Mouse (Mus musculus) lung, embryonic 15.5 days (tissue): ENCODE data around the gene Wdr82. TPM values are rescaled to one million over a fixed set of nuclear protein-coding genes. Genes with fewer than 3 reads are reported as not detected.
A peak's percentile ranks its signal among the peaks of the same experiment; 100 is the strongest.

Experiments
- ATAC-seq: fragments of 200-750 bp; cut with Nextera tagmentation; 2 replicates; pipeline ENCODE4 v1.8.0; 2017; ENCODE audit warnings: moderate number of reproducible peaks, borderline replicate concordance; ENCODE audit not compliant: low FRiP score, low TSS enrichment; ENCODE audit errors: extremely low read depth
- H3K27ac ChIP-seq: fragments of 300-500 bp; sonication (generic); 2 replicates; pipeline ENCODE4 v1.5.1; 2015; ENCODE audit warnings: moderate library complexity, mild to moderate bottlenecking, inconsistent platforms
- H3K27me3 ChIP-seq: fragments of 300-500 bp; sonication (generic); 2 replicates; pipeline ENCODE4 v1.6.1; 2015; ENCODE audit warnings: inconsistent platforms
- H3K36me3 ChIP-seq: fragments of 300-500 bp; sonication (generic); 2 replicates; pipeline ENCODE4 v1.6.1; 2015; ENCODE audit warnings: inconsistent platforms
- H3K4me1 ChIP-seq: fragments of 300-500 bp; sonication (generic); 2 replicates; pipeline ENCODE4 v1.6.1; 2015; ENCODE audit warnings: inconsistent platforms
- H3K4me2 ChIP-seq: fragments of 300-500 bp; sonication (generic); 2 replicates; pipeline ENCODE4 v1.6.1; 2015; ENCODE audit warnings: inconsistent platforms, mild to moderate bottlenecking, moderate library complexity
- H3K4me3 ChIP-seq: fragments of 300-500 bp; sonication (generic); 2 replicates; pipeline ENCODE4 v1.5.1; 2015; ENCODE audit warnings: mild to moderate bottlenecking, inconsistent platforms
- H3K9ac ChIP-seq: fragments of 300-500 bp; sonication (generic); 2 replicates; pipeline ENCODE4 v1.6.1; 2015; ENCODE audit warnings: inconsistent platforms
- H3K9me3 ChIP-seq: fragments of 300-500 bp; sonication (generic); 2 replicates; pipeline ENCODE4 v1.6.1; 2016; ENCODE audit warnings: inconsistent platforms
- WGBS: fragments of 180-500 bp; shearing (Covaris S2); methylation state at CpG from one replicate; pipeline ENCODE4 v1.1.7; 2015; 5-methylcytosine and 5-hydroxymethylcytosine counted together
- microRNA counts: library from miRNA; unstranded; fragments of <30 nt; microRNA quantifications from one replicate; lab custom pipeline; 2016
- microRNA-seq: library from miRNA; unstranded; fragments of <30 nt; microRNA quantifications from one replicate; pipeline ENCODE4, GENCODE M21; 2016
- polyA plus RNA-seq: library from polyadenylated mRNA; unstranded; fragments of >200 nt; fragmentation: Nextera tagmentation; extraction: Ambion mirVana; gene quantifications from 2 replicates; pipeline ENCODE4 v1.2.1, GENCODE M21; 2015

Wdr82 gene
- polyA plus RNA-seq, 1 experiment from 2014 or later: 22.3 TPM

DNA sequence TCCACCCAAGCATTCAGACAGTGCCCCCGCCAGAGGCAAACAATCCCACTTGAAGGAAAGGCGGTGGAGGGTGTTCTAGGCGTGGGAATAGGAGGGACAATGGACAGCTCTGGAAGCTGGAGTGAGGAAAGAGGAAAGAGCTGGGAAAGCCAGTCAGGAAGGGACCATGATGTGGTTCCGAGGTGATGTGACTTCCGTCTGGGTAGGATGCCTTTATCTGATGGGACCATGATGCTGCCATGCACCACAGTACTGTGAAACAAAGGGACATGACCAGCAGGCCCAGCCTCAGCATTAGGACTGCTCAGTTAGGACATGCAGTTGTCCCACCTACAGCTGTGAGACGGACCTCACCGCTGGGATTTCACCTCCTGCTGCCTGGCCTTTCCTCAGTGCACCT is 60.5 kb downstream of the Wdr82 start:
- Histone ChIP-seq H3K9me3 (no peaks in the 10 kb centered on the region), H3K27ac (no peak overlapping the region), H3K4me3 (no peak overlapping the region), H3K4me2 (no peak overlapping the region), H3K36me3 (peaks cover 41% of the 10 kb centered on the region), H3K9ac (no peak overlapping the region), H3K4me1 (peaks cover 11% of the 10 kb centered on the region), H3K27me3 (no peaks in the 10 kb centered on the region)
- WGBS: 73% methylated on average over 7 of the region's 7 CpGs
- no peak for ATAC-seq

GRCm38 (mm10) chr9:106231816-106232215 is 61.1 kb downstream of the Wdr82 start:
- Histone ChIP-seq H3K27me3 (no peaks in the 10 kb centered on the region), H3K4me3 (no peak overlapping the region), H3K9me3 (no peaks in the 10 kb centered on the region), H3K36me3 (peaks cover 47% of the 10 kb centered on the region), H3K27ac (no peak overlapping the region), H3K9ac (no peak overlapping the region), H3K4me2 (no peak overlapping the region), H3K4me1 (peaks cover 7% of the 10 kb centered on the region; the same call in 1 of the 2 replicates)
- WGBS: 63% methylated on average over 4 of the region's 4 CpGs
- no peak for ATAC-seq

- WGBS: 94% methylated on average over 3 of the region's 3 CpGs
- Histone ChIP-seq H3K4me3 (no peak overlapping the region), H3K4me1 (peaks cover 1% of the 10 kb centered on the region; the same call in 1 of the 2 replicates), H3K27ac (no peak overlapping the region), H3K27me3 (no peaks in the 10 kb centered on the region), H3K36me3 (peaks cover 59% of the 10 kb centered on the region), H3K9ac (no peak overlapping the region), H3K9me3 (no peaks in the 10 kb centered on the region), H3K4me2 (no peak overlapping the region)
- no peak for ATAC-seq
These were observed 62.2 kb downstream of the Wdr82 start for GRCm38 (mm10) chr9:106232956-106233355.

GRCm38 (mm10) chr9:106233953-106234352 is 63.2 kb downstream of the Wdr82 start:
- Histone ChIP-seq H3K27ac (no peak overlapping the region), H3K36me3 (peaks cover 69% of the 10 kb centered on the region), H3K27me3 (no peaks in the 10 kb centered on the region), H3K9me3 (no peaks in the 10 kb centered on the region), H3K4me1 (no peaks in the 10 kb centered on the region), H3K4me2 (no peak overlapping the region), H3K4me3 (no peak overlapping the region), H3K9ac (no peak overlapping the region)
- ATAC-seq: no peak
- WGBS: 84% methylated on average over 6 of the region's 6 CpGs

DNA sequence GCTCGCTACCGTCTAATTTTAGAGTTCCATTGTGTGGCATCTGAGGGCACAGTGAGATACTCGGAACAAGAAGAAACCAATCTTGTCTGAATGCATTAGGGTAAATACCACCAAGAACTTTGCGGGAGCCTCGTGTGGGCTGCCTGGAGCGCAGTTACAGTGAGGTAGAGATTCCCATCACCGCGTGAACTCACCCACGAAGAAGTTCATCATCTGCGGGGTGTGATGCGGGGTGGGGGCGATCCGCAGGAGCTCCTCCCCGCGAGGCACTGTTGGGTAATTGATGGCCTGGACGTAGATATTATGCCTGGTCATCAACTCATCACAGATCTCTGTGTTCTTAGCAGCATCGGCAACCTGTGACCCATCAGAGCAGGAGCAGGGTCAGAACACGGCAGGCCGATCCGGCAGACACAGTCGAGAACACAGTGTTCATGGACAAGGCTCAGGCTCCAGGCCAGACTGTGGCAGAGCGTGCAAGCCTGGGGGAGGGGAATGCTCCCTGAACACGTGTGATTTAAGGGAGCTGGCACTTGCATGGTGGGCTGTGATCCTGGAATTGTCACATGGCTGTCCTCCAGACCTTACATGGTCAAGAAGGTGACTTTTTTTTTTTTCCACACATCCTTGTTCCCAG is 64.6 kb downstream of the Wdr82 start:
- Histone ChIP-seq H3K4me1 (no peaks in the 10 kb centered on the region), H3K27ac (no peak overlapping the region), H3K9ac (no peak overlapping the region), H3K4me3 (no peak overlapping the region), H3K27me3 (no peaks in the 10 kb centered on the region), H3K4me2 (no peak overlapping the region), H3K9me3 (no peaks in the 10 kb centered on the region), H3K36me3 (peaks cover 81% of the 10 kb centered on the region)
- WGBS: 86% methylated on average over 23 of the region's 23 CpGs
- no peak for ATAC-seq

DNA sequence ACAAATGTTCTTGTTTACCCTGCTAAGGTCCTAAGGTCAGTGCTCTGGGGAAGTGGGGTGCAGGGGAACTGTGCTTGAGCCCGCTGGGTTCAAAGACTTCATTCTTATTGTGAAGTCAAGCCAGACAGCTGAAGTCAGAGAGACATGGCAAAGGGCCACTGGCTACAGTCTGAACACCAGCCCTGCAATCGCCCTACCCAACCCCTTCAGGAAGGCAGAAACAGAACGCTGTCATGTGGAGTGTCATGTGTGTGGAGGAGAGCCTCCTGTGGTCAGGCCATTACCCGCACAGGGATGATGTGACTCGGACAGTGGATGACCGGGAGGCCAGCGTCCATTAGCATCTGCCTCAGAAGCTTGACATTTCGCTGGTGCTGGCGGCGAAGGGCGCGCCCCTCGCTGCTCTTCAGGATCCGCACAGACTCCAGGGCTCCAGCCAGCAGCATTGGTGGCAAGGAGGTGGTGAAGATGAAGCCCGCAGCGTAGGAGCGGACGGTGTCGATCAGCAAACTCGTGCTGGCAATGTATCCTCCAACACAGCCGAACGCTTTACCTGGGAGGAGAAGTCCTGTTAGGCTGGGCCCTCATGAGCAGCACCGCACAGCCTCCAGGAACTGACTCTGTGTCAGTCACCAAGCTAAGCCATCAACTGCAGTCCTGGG is 65.6 kb downstream of the Wdr82 start:
- peaks cover 90% of the 10 kb centered on the region for H3K36me3 ChIP-seq
- ATAC-seq: no peak
- WGBS: 88% methylated on average over 23 of the region's 23 CpGs
- H3K4me1 ChIP-seq: no peaks in the 10 kb centered on the region
- no peak overlapping the region for H3K4me2 ChIP-seq
- no peaks in the 10 kb centered on the region for H3K27me3 ChIP-seq
- H3K27ac ChIP-seq: no peak overlapping the region
- no peaks in the 10 kb centered on the region for H3K9me3 ChIP-seq
- H3K4me3 ChIP-seq: no peak overlapping the region
- no peak overlapping the region for H3K9ac ChIP-seq

GRCm38 (mm10) chr9:106236818-106237211 is 66.1 kb downstream of the Wdr82 start:
- H3K36me3 ChIP-seq: peaks cover 96% of the 10 kb centered on the region

DNA sequence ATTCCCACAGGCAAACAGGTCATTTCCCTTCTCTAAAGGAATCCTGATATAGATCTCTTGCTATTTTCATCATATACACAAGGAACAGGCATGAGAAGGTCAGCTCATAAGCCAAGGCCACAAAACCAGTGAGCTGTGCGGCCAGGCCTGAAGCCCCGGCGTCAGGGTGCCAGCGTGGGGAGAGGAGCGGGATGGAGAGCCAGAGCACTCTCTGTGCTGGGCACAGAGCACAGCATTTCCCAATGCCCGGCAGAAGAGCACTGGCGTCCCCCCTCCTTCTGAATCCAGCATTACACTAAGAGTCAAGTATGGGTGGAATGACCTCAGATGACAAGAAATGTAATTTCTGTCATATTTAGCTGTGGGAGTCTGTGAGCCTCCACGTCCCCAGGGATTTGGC is 66.7 kb downstream of the Wdr82 start:
- 79% methylated on average over 8 of the region's 8 CpGs for WGBS
- Histone ChIP-seq H3K36me3 (peaks cover 98% of the 10 kb centered on the region), H3K9me3 (no peaks in the 10 kb centered on the region), H3K27ac (no peak overlapping the region), H3K9ac (no peak overlapping the region), H3K27me3 (no peaks in the 10 kb centered on the region), H3K4me3 (no peak overlapping the region), H3K4me1 (no peaks in the 10 kb centered on the region), H3K4me2 (no peak overlapping the region)
- ATAC-seq: no peak

More at GRCm38 (mm10) chr9:106236818-106237211, 66.1 kb downstream of the Wdr82 start:
- Histone ChIP-seq H3K27me3 (no peaks in the 10 kb centered on the region), H3K4me1 (no peaks in the 10 kb centered on the region), H3K9me3 (no peaks in the 10 kb centered on the region), H3K4me3 (no peak overlapping the region), H3K4me2 (no peak overlapping the region), H3K27ac (no peak overlapping the region), H3K9ac (no peak overlapping the region)
- 56% methylated on average over 3 of the region's 3 CpGs for WGBS
- ATAC-seq: no peak

GRCm38 (mm10) chr9:106237878-106238277 is 67.2 kb downstream of the Wdr82 start:
- no peak overlapping the region for H3K4me2 ChIP-seq
- H3K9me3 ChIP-seq: no peaks in the 10 kb centered on the region
- H3K4me3 ChIP-seq: no peak overlapping the region
- peaks cover 98% of the 10 kb centered on the region for H3K36me3 ChIP-seq
- no peak for ATAC-seq
- 92% methylated on average over 10 of the region's 10 CpGs for WGBS
- no peak overlapping the region for H3K9ac ChIP-seq
- no peaks in the 10 kb centered on the region for H3K4me1 ChIP-seq
- H3K27ac ChIP-seq: no peak overlapping the region
- no peaks in the 10 kb centered on the region for H3K27me3 ChIP-seq

MicroRNA genes within 50 kb of the gene (microRNA counts, 519-probe panel; counts per million panel counts)
- microRNA mmu-let-7g (lab: Ali Mortazavi, UCI): 4,234 counts per million, percentile 98 among the panel's probes with 10 or more counts

Small RNAs within 50 kb of the gene (microRNA-seq; reads per million reads assigned to microRNA genes)
- gene Mir135a-1: 3.0 reads per million, percentile 12 among the genes with 10 or more reads in this experiment
- 82,822 reads per million, percentile 100 among the genes with 10 or more reads in this experiment for gene Mirlet7g

Other genes with a start within 250 kb of the Wdr82 start
- 0.26 and 0.29 TPM in 2 replicates for gene Col6a5, start 210.3 kb upstream of the Wdr82 start, polyA plus RNA-seq
- 1.6 and 1.7 TPM in 2 replicates for gene Col6a4, start 74.1 kb upstream of the Wdr82 start, polyA plus RNA-seq
- 1.4 and 1.7 TPM in 2 replicates for gene Glyctk, start 12.8 kb upstream of the Wdr82 start, polyA plus RNA-seq
- 60.4 and 62.8 TPM in 2 replicates for gene Ppm1m, start 28.8 kb downstream of the Wdr82 start, polyA plus RNA-seq
- gene Twf2, start 32.2 kb downstream of the Wdr82 start, polyA plus RNA-seq: 73.7 and 76.4 TPM in 2 replicates
- gene Tlr9, start 51.7 kb downstream of the Wdr82 start, polyA plus RNA-seq: 0.06 TPM in 1 of 2 replicates, not detected in the other
- 124 and 132 TPM in 2 replicates for gene Alas1, start 77.7 kb downstream of the Wdr82 start, polyA plus RNA-seq
- gene Poc1a, start 110.1 kb downstream of the Wdr82 start, polyA plus RNA-seq: 29.5 and 32.0 TPM in 2 replicates
- gene Dusp7, start 197.7 kb downstream of the Wdr82 start, polyA plus RNA-seq: 16.5 and 17.5 TPM in 2 replicates